Mouse (Mus musculus) spleen, adult 2 months (tissue): ENCODE measurements around the gene Serf2.

Experiments
- CTCF ChIP-seq: fragments of 200-500 bp; IDR thresholded peaks from 2 replicates; pipeline ENCODE4 v1.5.1; 2011; ENCODE audit warnings: mild to moderate bottlenecking, inconsistent platforms; ENCODE audit not compliant: insufficient read depth, insufficient read length, insufficient replicate concordance; ENCODE audit errors: extremely low read depth
- POLR2A ChIP-seq: fragments of 200-500 bp; IDR thresholded peaks from 2 replicates; pipeline ENCODE4 v1.6.1; 2011; ENCODE audit warnings: low read depth, low read length, inconsistent platforms

- TF ChIP-seq CTCF (no peak), POLR2A (peak; percentile 96)
Measured at GRCm38 (mm10) chr2:121413387-121414042, 35.5 kb upstream of the Serf2 start, which contains the start of the genes Pdia3 and Catsper2.
